Mouse (Mus musculus) thymus, postnatal 0 days (tissue): ENCODE measurements around the gene Trim8. TPM values are rescaled to one million over a fixed set of nuclear protein-coding genes. Genes with fewer than 3 reads are reported as not detected.

Experiments
- DNase-seq: peaks from one replicate; pipeline ENCODE4 v3.0.0-alpha.2; 2015; ENCODE audit warnings: low spot score
- polyA plus RNA-seq: library from polyadenylated mRNA; unstranded; fragments of >200 nt; fragmentation: Nextera tagmentation; extraction: Ambion mirVana; gene quantifications from 2 replicates; pipeline ENCODE4 v1.2.1, GENCODE M21; 2015

Trim8 gene
- polyA plus RNA-seq, 1 experiment from 2014 or later, result 23.6 TPM

DNA sequence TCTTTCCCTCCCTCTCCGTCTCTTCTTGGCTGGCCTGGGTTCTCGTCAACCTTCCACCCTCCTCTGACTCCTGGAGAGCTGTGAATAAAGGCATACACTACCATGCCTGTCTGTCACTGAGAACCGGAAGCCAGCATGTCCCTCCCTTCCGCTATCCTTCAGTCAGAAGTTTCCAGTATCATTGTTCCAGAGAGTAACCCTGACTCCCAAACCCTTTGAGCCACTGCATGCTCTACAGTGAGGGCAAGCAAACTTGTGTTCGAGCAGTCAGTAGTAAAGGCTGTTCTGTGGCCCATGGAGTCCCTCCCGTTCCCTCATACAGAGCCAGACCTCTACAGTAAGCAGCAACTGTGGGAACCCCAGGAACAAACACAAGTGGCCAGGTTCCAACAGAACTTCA lies 46.1 kb downstream of the Trim8 start:
- no peak for DNase-seq

DNA sequence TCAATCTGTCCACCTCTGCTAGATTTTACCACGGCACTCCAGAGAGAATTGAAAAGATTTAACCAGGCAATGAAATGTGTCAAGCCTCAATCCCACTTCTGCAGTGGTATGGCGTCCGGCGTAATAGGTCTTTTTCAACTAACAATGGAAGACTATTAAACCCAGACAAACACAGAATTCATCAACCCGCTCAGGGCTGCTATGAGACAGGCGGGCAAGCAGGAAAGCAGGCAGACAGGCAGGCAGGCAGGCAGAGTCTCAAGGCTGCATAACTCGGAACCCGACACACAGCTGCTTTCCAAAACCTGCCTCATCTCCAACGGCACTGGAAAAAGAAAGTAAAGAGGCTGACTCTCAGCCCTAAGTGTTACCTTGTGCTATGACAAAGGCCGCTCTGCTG lies 46.6 kb downstream of the Trim8 start:
- DNase-seq, result no peak

DNA sequence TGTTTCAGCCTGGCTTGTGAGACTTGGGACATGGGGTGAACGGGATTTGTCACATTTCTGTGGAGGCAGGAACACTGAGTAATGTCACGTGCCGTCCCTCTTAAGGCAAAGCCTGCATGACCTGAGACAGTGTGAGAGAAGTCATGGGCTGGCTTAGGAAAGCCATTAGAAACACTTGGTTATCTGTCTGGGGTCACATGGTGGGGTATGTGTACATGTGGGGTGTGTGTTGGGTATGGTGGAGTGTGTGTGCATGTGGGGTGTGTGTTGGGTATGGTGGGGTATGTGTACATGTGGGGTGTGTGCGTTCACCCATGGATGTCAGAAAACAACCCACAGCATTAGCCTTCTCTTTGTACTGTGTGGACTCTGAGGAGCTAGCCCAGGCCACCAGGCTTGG lies 48.9 kb downstream of the Trim8 start:
- no peak for DNase-seq

- no peak for DNase-seq
Observed at GRCm38 (mm10) chr19:46552496-46552895, 51.0 kb downstream of the Trim8 start.

DNA sequence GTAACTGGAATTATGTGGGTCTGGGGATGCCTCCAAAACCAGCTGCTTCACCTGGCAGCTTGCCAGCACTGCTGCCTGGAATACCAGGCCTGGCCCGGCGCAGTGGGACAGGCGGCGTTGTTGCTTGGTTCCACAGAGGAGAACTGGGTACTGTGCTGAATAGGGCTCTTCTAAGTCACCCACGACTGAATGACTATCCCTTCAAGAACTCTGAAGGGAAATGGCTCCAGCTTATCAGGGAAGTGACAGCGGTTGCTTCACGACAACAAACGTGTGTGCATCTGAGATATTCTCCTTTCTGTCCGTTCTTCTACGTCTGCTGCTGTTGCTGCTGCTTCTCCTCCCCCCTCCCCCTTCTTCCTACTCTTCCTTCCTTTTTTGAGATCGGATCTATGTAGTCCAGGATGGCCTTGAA lies 52.0 kb downstream of the Trim8 start:
- no peak for DNase-seq

DNA sequence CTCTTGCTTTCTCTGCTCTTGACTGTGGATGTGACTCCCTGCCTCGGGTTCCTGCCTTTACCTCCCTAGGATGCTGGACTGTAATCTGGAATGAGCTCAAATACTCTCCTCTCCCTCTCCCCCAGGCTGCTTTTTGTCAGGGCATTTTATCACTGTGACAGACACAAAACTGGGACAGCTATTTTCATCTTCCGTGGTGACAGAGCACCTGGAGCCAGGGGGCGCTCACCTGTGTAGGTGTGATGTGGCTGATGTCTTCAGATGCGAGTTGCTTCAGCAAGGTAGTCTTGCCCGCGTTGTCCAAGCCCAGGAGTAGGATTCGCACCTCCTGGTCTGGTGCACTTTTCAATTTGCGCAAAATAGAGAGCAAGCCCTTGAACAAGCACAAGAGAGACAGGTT lies 56.5 kb downstream of the Trim8 start:
- DNase-seq, result no peak

GRCm38 (mm10) chr19:46558631-46559030 lies 57.1 kb downstream of the Trim8 start:
- no peak for DNase-seq

- peak; percentile 58 for DNase-seq
Observed at GRCm38 (mm10) chr19:46562132-46562531, 60.6 kb downstream of the Trim8 start.

- no peak for DNase-seq
Observed at GRCm38 (mm10) chr19:46562581-46563515, 61.3 kb downstream of the Trim8 start.

- no peak for DNase-seq
Observed at GRCm38 (mm10) chr19:46563603-46564002, 62.1 kb downstream of the Trim8 start.

- DNase-seq, result no peak
Observed at GRCm38 (mm10) chr19:46564043-46564462, 62.6 kb downstream of the Trim8 start.

Other genes starting within 250 kb of the Trim8 start
- gene Nfkb2, start 197.4 kb upstream of the Trim8 start, polyA plus RNA-seq, result 29.1 and 31.3 TPM in 2 replicates
- gene Psd, start 174.5 kb upstream of the Trim8 start, polyA plus RNA-seq, result 4.6 and 5.3 TPM in 2 replicates
- gene Fbxl15, start 173.5 kb upstream of the Trim8 start, polyA plus RNA-seq, result 8.3 and 9.1 TPM in 2 replicates
- 152 and 155 TPM in 2 replicates for gene Cuedc2, start 163.0 kb upstream of the Trim8 start, polyA plus RNA-seq
- gene Mfsd13a, start 160.6 kb upstream of the Trim8 start, polyA plus RNA-seq, result 7.5 and 8.1 TPM in 2 replicates
- 1.1 and 1.5 TPM in 2 replicates for gene 2310034G01Rik, start 151.4 kb upstream of the Trim8 start, polyA plus RNA-seq
- 132 and 141 TPM in 2 replicates for gene Actr1a, start 106.0 kb upstream of the Trim8 start, polyA plus RNA-seq
- gene Sufu, start 104.8 kb upstream of the Trim8 start, polyA plus RNA-seq, result 20.7 and 21.0 TPM in 2 replicates
- gene Arl3, start 71.5 kb downstream of the Trim8 start, polyA plus RNA-seq, result 47.5 and 52.3 TPM in 2 replicates
- 13.9 and 16.9 TPM in 2 replicates for gene Sfxn2, start 71.7 kb downstream of the Trim8 start, polyA plus RNA-seq
- 29.9 and 37.8 TPM in 2 replicates for gene Wbp1l, start 97.4 kb downstream of the Trim8 start, polyA plus RNA-seq
- 0.09 and 0.44 TPM in 2 replicates for gene Cyp17a1, start 171.5 kb downstream of the Trim8 start, polyA plus RNA-seq
- gene Borcs7, start 188.2 kb downstream of the Trim8 start, polyA plus RNA-seq, result 10.8 and 13.8 TPM in 2 replicates
- 30.7 and 31.8 TPM in 2 replicates for gene As3mt, start 205.8 kb downstream of the Trim8 start, polyA plus RNA-seq